Mouse (Mus musculus) gastrocnemius, postnatal 4 days (tissue): ENCODE data around the gene Myh8. TPM values are rescaled to one million over a fixed set of nuclear protein-coding genes. Genes with fewer than 3 reads are reported as not detected.

Experiments used
- DNase-seq, 2 experiments: peaks; one replicate each; pipeline ENCODE4 v3.0.0; 2021 to 2022; ENCODE audit warnings: low spot score in 2 of 2, mixed read lengths in 2 of 2
- total RNA-seq, 2 experiments: library from RNA; stranded (reverse); gene quantifications; 2 replicates each; pipeline ENCODE4 v1.2.3; 2021

The Myh8 gene
- total RNA-seq, 2 experiments from 2014 or later, result 11,963 to 12,269 TPM

- peak in 1 of 2 experiments; percentile 39 for DNase-seq
These were observed 81.1 kb downstream of the Myh8 start for GRCm38 (mm10) chr11:67358031-67358430.

Other genes starting within 250 kb of the Myh8 start
- 10 to 100 TPM; 14.9 to 15.8 TPM for gene Adprm, start 224.5 kb upstream of the Myh8 start, total RNA-seq
- 10 to 100 TPM; 13.7 to 14.3 TPM for gene Sco1, start 224.5 kb upstream of the Myh8 start, total RNA-seq
- gene Myh3, start 198.8 kb upstream of the Myh8 start, total RNA-seq, result 100 to 1,000 TPM; 510 to 548 TPM
- gene Myh2, start 106.1 kb upstream of the Myh8 start, total RNA-seq, result 100 to 1,000 TPM; 229 to 257 TPM
- gene Myh1, start 77.1 kb upstream of the Myh8 start, total RNA-seq, result 100 to 1,000 TPM; 613 to 684 TPM
- 1,000 to 10,000 TPM; 1,762 to 2,018 TPM for gene Myh4, start 39.1 kb upstream of the Myh8 start, total RNA-seq
- 1 to 10 TPM; 4.2 to 6.7 TPM for gene Myh13, start 44.5 kb downstream of the Myh8 start, total RNA-seq
- gene Gas7, start 178.3 kb downstream of the Myh8 start, total RNA-seq, result 10 to 100 TPM; 60.5 to 63.7 TPM